Mouse (Mus musculus) adrenal gland, adult 2 months (tissue): Measurements from ENCODE around the gene Pithd1. TPM values are rescaled to one million over a fixed set of nuclear protein-coding genes. Genes with fewer than 3 reads are reported as not detected.
"Not testable (repeated sequence)": the region's sequence is repeated elsewhere in the genome, so short reads cannot be mapped to it uniquely, and the experiment has no call there.

Source experiments
- DNase-seq: peaks from one replicate; pipeline ENCODE4 v3.0.0; 2021
- polyA plus RNA-seq: library from polyadenylated mRNA; depleted of rRNA; stranded (reverse); fragments of >200 nt; gene quantifications from 2 replicates; pipeline ENCODE4 v1.2.3, GENCODE M21; 2012
- total RNA-seq, 2 experiments: library from RNA; stranded (reverse); gene quantifications; 2 replicates each; pipeline ENCODE4 v1.2.3; 2021

Pithd1 gene
- total and polyA plus RNA-seq, 3 experiments = 23.1 to 59.2 (median 35.5) TPM

DNA sequence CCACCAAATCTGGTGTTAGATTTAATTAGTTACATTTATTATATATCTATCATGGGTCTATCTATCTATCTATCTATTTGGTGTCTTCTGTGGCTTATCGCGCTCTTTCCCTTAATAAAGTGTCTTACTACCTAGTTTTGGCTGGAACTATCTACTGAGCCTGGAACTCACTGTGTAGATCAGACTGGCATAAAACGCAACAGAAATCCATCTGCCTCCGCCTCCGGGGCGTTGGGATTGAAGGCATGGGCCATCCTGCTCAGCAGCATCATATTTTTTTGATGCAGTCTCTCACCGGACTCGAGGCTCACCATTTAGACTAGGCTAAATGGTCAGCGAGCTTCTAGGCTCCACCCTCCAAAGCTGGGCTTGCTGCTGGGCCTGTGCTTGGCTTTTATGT lies 650 bp upstream of the Pithd1 start:
- DNase-seq = no peak

DNA sequence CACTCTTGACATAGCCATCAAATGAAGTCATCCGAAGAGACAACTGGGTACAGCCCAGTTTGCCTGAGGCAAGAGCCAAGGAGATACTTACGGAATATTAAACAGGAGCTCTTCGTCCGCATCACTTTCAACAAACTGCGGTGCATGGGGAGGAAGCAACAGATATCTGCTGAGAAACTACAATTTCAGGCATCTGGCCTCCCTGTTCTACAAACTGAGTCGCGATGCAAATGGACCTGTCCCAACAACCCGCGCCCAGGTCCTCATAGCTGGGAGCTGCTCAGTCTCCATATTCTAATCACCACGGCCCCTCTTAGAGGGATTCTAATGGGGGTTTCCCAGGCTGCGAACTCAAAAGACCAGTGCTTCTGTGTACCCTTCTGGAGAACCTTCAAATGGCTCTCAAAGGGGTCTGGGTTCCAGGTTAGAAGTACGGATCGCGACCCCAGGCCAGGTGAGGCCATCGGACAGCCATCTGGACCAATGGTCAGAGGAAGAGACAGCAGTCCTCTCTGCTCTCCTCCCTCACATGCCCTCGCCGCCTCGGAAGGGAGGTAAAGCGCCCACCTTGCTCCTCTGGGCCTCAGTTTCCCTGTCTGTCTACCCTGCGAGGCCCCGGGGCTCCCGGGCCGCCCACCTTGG lies 642 bp downstream of the Pithd1 start:
- no peak for DNase-seq

DNA sequence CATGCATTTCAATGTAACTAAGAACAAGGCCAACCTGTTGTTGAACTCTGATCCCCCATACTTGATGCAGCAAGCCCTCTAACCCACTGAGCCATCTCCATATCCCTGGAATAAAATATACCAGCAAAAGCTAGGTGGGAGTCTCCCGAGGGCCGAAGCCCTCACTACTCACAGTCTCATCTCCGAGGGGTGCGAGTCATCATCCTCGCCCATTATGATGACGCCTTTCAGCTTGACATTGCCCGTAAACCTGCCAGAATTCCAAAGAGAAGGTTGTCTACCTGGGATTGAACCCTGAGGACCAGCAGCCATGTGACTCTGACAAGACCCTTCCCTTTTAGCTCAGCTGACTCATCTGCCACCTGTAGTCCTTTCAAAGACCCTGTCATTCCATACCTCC lies 1.3 kb downstream of the Pithd1 start:
- DNase-seq = no peak

DNA sequence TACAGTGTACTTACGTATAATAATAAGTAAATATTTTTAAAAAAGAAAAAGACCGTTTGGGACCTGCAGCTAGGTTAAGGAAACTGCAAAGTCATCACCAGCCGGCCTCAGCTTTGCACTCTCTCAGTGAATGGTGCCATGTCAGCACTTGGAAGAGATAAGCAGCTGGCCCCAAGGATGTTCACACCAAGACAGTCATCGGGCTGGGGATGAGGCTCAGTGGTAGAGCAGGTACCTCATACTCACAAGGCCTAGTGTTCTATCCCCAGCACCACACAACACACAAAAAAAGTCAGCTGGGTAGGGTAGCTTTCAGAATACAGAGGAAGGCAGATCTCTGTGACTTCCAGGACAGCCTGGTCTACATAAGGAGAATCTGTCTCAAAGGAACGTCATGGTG lies 1.9 kb downstream of the Pithd1 start:
- no peak for DNase-seq

DNA sequence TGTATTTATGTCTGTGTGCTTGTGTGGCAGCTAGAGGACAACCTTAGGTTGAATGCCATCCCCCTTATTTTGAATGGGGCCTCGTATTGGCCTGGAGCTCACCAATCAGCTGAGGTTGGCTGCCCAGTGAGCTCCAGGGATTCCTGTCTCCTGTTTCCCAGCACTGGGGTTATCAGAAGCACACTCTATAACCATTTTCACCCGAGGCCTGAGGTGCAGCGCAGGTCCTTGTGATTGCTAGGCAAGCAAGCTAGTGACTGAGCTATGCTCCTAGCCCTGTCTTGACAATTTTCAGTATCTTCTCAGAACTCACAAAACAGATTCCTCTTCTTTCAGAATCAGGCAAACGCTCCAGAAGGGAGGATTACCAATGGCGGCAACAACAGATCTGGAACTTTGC lies 2.5 kb downstream of the Pithd1 start:
- DNase-seq = no peak

DNA sequence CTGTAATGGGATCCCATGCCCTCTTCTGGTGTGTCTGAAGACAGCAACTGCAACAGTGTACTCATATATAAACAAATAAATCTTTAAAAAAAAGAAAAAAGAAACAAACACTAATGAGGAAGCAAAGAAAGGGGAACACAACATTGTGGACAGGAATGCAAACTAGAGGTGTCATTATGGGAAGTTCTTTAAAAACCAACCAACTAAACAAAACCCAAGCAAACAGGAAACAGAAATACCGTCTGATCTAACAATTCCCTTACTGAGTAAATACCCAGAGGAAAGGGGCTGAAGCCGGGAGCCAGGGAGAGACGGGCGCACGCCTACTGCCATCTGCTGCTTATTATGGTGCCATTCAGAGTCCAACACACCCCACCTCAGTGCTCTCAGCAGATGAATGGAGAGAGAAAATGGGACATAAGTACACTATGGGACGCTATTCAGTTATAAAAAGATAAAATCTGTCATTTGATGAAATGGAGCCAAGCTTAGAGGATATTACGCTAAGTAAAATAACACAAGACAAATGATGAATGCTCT lies 5.5 kb downstream of the Pithd1 start:
- no peak for DNase-seq

DNA sequence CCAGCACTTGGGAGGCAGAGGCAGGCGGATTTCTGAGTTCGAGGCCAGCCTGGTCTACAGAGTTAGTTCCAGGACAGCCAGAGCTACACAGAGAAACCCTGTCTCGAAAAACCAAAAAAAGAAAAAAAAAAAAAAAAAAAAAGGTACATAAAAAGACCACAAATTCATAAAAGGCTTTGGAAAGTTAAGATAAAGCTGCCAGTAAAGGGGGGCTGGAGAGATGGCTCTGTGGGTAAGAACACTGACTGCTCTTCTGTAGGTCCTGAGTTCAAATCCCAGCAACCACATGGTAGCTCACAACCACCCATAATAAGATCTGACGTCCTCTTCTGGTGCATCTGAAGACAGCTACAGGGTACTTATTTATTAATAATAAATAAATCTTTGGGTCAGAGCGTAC lies 6.8 kb downstream of the Pithd1 start:
- not testable (repeated sequence) for DNase-seq

DNA sequence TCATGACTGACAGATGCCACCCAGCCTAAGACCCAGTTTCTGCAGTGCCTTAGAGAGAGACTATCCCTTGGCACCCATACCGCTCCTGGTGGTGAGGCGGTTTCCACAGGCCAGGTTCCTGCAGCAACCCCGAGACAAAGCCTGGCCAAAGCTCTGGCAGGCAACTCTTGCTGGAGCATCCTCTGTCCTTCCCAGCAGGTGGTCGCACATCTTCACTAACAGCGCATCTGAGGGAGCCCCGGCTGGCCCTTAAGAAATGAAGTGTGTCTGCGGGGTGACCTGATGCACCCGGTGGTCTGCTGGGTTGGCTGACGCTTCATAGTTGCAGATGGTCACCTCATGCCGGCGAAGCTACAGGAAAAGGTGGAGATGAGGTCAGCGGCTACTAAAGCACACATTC lies 10.9 kb downstream of the Pithd1 start:
- no peak for DNase-seq

DNA sequence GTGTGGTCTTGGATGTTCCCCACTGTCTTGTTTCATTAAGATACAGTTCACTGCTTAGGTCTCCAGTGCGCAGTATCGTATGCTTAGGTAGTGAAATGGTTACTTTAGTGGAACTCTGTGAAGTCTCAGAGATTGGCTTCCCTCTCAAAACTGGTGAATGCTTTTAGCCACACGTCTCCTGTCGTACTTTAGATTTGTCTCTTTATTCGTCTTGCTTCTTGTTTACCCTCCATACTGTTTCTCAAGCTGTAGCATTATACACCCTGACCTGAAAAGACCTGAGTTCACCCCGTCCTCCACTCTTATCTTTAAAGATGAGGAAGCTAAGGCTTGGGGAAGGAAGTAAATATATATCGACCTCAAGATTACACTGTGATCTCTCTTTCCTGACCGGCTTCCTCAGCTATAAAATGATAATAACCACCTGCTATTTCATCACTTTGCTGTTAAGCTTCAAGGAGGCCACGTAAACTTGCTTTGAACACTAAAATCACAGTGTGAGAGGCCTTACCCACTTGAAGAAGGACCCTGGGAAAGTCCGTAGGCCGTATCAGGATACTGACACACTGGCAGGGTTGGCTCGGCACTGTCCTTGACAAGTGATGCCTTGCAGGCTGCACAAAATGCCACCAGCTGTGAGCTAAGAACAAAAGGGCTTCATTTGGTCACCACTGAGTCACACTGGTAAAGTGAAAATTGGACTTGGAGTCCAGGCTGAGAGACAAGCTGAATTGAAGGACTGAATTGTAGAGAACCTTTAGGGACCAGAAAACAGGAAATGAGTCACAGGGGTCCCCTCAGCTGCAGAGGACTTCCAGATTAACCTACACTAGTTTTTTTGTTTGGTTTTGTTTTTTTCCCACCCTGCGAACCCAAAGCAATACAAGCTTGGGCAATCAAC lies 13.9 kb downstream of the Pithd1 start:
- DNase-seq = peak; percentile 52

DNA sequence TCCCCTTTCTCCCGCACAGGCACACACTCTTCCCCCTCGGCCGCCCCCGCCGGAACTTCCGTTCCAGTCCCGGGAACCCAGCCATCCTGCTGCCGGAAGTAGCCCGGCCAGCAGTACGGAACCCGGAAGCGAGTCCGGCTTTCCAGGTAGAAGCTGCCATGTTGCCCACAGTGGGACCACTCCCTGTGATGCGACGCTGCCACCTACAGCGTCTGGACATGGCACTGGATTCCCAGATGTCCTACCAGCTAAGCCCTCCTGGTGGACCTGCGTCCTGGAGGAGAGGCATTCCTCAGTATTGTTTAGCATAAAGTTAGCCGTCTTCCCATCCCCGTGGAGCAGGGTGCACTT lies 14.5 kb downstream of the Pithd1 start, which contains the start of gene Lypla2:
Gene Lypla2 (minus strand): TSS at position 71 of the 351 bp plus-strand sequence.
- DNase-seq = peak; percentile 93

DNA sequence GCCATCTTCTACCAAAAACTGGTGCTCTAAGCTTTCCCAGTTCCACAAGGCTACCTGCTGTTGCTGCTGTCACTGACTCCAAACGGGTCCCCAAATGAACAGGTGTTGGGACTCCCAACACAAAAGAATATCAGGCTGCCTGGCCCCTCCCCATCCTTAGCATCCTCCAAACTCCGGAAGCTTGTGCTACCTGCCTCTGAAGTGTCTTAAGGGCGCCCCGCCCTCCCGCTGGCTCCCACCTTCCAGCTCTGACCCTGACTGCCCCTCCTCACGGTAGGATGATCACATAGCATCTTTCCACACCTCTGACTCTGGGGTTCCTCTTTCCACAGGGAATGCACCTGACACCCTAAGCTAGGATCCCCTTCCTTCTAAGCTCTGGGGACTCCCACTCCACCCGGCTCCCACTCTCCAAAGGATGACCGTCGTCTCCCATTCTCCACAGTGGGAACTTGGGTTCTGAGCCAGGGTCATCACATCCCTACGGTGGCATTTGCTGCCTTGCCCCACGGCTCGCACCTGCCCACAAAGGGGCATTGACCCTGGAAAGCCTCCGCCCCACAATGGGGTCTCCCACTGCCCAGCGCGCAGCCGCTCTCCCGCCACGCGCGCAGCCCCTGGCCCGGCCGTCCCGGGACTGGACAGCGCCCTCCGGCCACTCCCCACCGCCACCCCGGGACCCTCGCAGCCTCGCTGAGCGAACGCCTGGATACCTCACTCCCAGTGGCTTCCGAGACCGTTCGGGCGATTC lies 15.1 kb downstream of the Pithd1 start:
- no peak for DNase-seq

DNA sequence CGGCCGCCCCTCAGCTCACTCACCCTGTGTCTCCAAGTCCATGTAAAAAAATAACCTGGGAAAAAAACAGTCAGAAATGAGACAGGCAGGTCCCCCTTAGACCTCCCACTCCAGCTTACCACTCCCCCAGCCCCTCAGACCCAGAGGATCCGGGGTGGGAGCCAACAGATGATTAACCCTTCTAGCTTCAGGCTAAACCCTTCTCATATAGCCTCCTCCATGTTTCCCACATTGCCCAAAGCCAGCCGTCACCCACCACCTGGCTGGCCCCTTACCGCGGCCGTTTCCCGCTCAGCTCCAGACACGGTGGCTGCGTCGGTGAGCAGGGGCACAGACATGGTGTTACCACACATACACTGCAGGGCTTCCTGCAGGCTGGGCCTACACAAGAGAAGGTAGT lies 16.5 kb downstream of the Pithd1 start:
- DNase-seq = no peak

DNA sequence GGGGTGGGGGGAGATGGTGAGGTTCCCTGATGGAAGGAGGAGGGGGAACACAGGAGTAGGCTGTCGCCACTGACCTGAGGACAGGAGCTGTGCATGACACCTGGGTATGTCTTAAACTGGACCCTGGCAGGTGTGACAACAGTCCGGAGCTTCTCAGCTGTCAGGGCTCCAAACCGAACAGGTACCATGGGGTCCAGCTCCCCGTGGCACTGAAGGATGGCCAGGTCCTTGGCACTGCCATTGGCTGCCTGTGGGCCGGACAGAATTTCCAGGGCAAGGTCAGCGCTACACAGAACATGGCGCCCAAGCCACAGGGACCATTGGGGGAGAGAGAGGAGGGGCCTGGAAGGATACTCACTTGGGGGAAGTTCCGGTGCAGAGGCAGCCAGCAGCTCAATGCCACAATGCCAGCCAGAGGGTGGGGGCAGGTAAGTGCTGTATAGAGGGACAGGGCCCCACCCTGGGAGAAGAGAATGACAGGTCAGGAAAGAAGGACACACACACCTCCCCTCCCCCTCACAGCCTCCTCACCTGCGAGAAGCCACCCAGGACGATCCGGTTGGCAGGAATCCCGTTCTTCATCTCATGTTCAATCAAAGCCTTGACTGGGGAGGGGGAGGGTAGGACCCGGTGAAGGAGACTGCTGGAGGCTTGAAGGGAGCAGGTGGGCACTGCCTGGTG lies 17.9 kb downstream of the Pithd1 start:
- DNase-seq = no peak

DNA sequence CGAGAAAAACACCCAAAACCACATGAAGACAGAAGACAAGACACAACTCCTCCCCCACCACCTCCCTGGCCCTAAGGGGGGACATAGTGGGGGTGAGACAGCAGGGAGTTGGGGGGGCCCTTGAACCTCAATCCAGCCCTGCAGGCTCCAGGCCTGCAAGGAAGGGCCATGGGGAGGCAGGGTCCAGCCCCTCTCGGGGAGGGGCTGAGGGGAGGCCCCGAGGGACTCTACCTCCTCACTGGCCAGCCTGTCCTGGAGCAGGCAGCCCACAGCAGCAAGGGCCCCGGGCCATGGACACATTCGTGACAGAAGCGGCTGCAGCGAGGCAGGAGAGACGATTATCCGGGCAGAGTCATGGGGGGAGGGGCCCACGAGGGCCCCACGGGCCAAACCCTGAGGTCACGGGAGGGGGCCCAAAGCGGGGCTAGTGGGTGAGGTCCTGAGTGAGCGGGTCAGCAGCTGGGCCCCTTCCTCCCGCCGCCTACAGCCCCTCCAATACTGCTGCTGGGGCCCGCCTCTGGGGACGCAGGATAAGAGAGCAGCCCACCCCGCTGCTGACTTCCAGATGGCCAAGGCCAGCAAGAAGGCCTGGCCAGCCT lies 18.7 kb downstream of the Pithd1 start:
- DNase-seq = no peak

DNA sequence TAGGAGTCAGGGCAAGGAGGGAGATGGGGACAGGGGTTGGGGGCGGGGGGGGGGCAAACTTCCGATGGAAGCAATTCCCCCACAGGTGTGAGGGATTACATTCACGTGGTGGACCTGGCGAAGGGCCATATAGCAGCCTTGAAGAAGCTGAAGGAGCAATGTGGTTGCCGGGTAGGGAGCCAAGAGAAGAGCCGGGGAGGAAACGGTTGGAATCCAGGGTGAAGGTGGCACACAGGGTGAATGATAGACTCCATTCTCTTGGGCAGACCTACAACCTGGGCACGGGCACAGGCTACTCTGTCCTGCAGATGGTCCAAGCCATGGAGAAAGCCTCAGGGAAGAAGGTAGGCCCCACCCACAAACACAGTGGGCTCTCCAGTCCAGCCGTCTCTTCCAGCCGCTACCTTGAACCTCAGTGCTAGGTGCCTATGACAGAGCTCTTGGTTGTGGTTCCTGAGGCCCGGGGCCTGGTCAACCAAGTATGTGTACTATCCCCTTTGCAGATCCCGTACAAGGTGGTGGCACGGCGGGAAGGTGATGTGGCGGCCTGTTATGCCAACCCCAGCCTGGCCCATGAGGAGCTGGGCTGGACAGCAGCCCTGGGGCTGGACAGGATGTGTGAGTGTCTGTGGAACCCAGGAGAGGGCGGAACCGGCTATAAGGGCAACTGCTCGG lies 19.8 kb downstream of the Pithd1 start:
- no peak for DNase-seq

DNA sequence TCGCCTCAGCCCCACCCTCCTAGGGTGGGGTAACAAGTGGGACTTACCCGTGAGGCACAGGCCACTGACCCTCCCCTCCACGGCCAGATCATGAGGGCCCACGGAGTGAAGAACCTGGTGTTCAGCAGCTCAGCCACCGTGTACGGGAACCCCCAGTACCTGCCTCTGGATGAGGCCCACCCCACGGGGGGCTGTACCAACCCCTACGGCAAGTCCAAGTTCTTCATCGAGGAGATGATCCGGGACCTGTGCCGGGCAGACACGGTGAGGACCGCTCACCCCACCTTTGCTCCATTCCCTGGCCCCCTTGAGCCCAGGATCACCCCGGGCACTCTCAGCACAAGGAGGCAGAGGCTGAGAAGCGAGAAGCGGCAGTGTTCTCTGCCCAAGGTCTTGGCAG lies 20.8 kb downstream of the Pithd1 start:
- no peak for DNase-seq

DNA sequence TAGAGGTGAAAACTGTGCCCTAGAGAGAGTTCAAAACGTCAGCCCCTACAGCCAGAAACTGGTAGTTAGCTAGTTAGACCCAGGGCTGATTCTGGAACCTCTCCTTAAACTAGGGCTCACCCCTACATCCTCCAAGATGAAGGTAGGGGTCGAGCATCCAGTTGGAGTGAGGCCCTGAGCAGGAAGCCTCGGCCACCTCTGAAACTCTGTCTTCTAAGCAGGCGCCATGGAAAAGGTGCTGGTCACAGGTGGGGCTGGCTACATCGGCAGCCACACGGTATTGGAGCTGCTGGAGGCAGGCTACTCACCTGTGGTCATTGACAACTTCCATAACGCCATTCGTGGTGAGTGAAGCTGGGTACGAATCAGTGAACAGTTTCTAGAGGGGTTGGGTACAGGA lies 22.0 kb downstream of the Pithd1 start:
- DNase-seq = no peak

DNA sequence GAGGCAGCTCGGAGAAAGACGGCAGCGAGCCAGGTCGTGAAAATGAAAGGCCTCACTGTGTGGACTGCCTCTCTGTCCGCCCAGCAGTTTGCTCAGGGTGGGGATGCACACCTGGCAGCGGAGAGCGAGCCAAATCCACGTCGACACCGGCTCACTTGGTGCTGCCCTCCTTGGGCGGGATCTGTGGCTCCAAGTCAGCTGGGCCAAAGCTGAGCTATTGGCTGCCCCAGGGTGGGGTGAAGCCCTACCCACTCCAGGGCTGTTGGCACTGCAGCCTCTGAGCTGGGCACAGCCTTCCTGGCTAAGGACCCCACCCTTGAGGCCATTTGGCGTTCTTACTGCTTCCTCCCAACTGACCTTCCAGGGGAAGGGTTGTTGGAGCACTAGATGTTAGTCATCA lies 22.6 kb downstream of the Pithd1 start:
- DNase-seq = peak; percentile 82

DNA sequence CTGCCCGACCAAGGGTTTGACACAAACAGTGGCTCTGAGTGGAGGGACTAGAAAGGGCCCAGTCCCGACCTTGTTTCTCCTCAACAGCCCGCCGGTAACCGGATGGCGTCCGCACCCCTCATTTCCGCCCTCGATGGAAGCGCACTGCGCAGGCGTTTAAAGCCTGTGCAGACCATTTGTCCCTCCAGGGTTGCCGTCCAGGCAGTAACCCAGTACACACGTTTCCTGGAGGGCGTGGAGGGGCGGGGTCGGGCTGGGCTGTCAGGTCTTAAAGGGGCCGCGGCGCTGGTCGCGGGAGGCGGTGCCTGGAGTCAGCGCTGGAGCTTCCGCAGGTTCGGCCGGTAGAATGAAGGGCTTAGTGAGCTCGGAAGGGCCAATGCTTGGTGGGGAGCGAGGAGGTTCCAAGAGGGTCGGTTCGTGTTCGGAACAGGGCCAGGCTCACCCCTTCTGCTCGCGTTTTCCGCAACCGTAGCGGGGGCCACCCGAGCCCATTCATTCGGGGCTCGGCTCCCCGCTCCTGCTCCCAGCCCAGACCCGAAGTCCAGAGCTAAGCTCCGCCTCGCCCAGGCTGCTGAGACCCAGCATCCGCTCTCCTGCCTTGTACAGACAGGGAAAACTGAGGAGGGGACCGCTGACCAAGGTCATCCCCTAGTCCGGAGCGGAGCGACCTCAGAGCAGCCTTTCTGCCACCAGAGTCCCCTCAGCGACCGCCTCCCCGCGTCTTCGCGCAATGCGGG lies 23.4 kb downstream of the Pithd1 start, which contains the start of gene Gale:
Gene Gale (plus strand): TSS at position 271 of the 737 bp plus-strand sequence.
- DNase-seq = peak; percentile 97

DNA sequence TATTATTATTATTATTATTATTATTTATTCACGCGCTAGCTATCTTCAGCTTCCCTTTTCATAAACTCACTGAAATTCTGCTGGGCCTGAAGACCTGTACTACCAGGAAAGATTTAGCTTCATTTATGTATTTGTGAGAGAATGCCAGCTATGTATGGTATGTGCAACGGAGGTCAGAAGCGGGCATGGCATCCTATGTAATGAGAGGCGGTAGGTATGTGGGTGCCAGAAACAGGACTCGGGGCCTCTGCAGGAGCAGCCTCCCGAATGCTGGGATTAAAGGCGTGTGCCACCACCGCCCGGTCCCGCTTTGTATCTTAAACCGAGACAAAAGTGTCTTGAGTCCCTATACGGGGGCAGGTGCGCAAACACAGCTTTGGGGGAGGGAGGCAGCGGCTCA lies 24.1 kb downstream of the Pithd1 start:
- DNase-seq = no peak
